Mouse (Mus musculus) CH12.LX (cell line): ENCODE measurements around the gene 6030408B16Rik.

ENCODE experiments used
- CHD1 ChIP-seq: IDR thresholded peaks from 2 replicates; pipeline ENCODE4 v1.6.1; 2012; ENCODE audit warnings: low read depth, low read length, improper control_type of control experiment, inconsistent platforms
- CTCF ChIP-seq, 2 experiments: IDR thresholded peaks in 1 of 2; conservative IDR thresholded peaks in 1 of 2; 2 replicates each; pipeline ENCODE4 v1.5.1; 2011 to 2012; ENCODE audit warnings: low read depth in 2 of 2, low read length in 2 of 2, improper control_type of control experiment in 1 of 2, inconsistent platforms in 1 of 2, mild to moderate bottlenecking in 1 of 2, moderate library complexity in 1 of 2
- EP300 ChIP-seq: IDR thresholded peaks from 2 replicates; pipeline ENCODE4 v1.6.1; 2011; ENCODE audit warnings: low read length, improper control_type of control experiment
- ETS1 ChIP-seq: conservative IDR thresholded peaks from 2 replicates; pipeline ENCODE4 v1.6.1; 2012; ENCODE audit warnings: low read depth, mild to moderate bottlenecking, inconsistent platforms, low read length, improper control_type of control experiment, moderate library complexity
- MAFK ChIP-seq: IDR thresholded peaks from 2 replicates; pipeline ENCODE4 v1.6.1; 2011; ENCODE audit warnings: low read length, improper control_type of control experiment; ENCODE audit not compliant: insufficient replicate concordance
- MYC ChIP-seq: IDR thresholded peaks from 2 replicates; pipeline ENCODE4 v1.6.1; 2011; ENCODE audit warnings: low read depth, mild to moderate bottlenecking, improper control_type of control experiment, low read length
- NELFE ChIP-seq: IDR thresholded peaks from 2 replicates; pipeline ENCODE4 v1.6.1; 2011; ENCODE audit warnings: low read depth, low read length, improper control_type of control experiment
- POLR2A ChIP-seq: IDR thresholded peaks from 2 replicates; pipeline ENCODE4 v1.6.1; 2011; ENCODE audit warnings: low read depth, mild to moderate bottlenecking, improper control_type of control experiment, low read length
- POLR2AphosphoS2 ChIP-seq: IDR thresholded peaks from 2 replicates; pipeline ENCODE4 v1.6.1; 2011; ENCODE audit warnings: low read depth, low read length, improper control_type of control experiment
- RAD21 ChIP-seq: IDR thresholded peaks from 2 replicates; pipeline ENCODE4 v1.6.1; 2011; ENCODE audit warnings: low read depth, mild to moderate bottlenecking, low read length, improper control_type of control experiment, moderate library complexity
- SMC3 ChIP-seq: IDR thresholded peaks from 2 replicates; pipeline ENCODE4 v1.6.1; 2011; ENCODE audit warnings: low read depth, low read length, improper control_type of control experiment
- TBP ChIP-seq: conservative IDR thresholded peaks from 2 replicates; pipeline ENCODE4 v1.6.1; 2011; ENCODE audit warnings: low read depth, low read length, improper control_type of control experiment
- ZKSCAN1 ChIP-seq: IDR thresholded peaks from 2 replicates; pipeline ENCODE4 v1.6.1; 2012; ENCODE audit warnings: low read depth, inconsistent platforms, low read length, improper control_type of control experiment, borderline replicate concordance

DNA sequence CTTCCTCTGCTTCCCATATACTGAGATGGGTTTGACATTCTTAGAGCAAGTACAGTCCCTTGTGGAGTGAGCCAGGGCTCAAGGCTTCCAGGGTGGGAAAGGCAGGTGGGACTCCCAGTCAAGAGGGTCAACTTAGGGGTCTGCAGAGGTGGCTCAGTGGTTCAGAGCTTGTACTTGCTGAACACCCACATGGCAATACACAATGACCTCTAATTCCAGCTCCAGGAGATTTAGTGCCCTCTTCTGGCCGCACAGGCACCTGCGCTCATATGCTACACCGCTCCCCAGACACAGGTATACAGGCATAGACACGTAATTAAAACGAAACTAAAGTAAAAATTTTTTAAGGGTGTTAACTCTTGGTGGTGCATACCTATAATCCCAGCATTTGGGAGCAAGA is 30.5 kb downstream of the 6030408B16Rik start:
- TF ChIP-seq MYC (no peak), POLR2A (no peak), ETS1 (no peak), CTCF (conservative IDR thresholded peaks at IDR 0.05 in 1 of 2, IDR thresholded peaks at IDR 0.05 in 1 of 2; ENCODE audit: low read depth in 2 of 2, low read length in 2 of 2) (peak in 1 of 2 experiments; percentile 30; a peak in 2 of 4 replicates), RAD21 (no peak), TBP (no peak), MAFK (no peak), ZKSCAN1 (no peak), CHD1 (no peak), POLR2AphosphoS2 (no peak), EP300 (no peak), NELFE (no peak), SMC3 (no peak)
